Mouse (Mus musculus): ENCODE results near the gene Ppp6r1. TPM values are rescaled to one million over a fixed set of nuclear protein-coding genes. Genes with fewer than 3 reads are reported as not detected.
"Not testable (repeated sequence)": the region's sequence is repeated elsewhere in the genome, so short reads cannot be mapped to it uniquely, and the experiment has no call there.

Gene Ppp6r1
- polyA plus RNA-seq, 1 experiment from 2014 or later, result 13.9 TPM

GRCm38 (mm10) chr7:4608002-4608401 lies 50.8 kb downstream of the Ppp6r1 start:
- H3K4me3 ChIP-seq, result no peak overlapping the region

GRCm38 (mm10) chr7:4603873-4604272 lies 54.9 kb downstream of the Ppp6r1 start, which contains the start of gene Ptprh:
Gene Ptprh (minus strand): TSS chr7:4604041.
- Histone ChIP-seq H3K36me3 (no peaks in the 10 kb centered on the region), H3K4me3 (no peak within 1 kb of the TSS), H3K9me3 (no peaks in the 10 kb centered on the region), H3K27me3 (replicated peaks) (no peaks in the 10 kb centered on the region), H3K4me2 (replicated peaks) (no peak within 1 kb of the TSS), H3K27ac (no peak within 1 kb of the TSS), H3K4me1 (no peaks in the 10 kb centered on the region), H3K9ac (no peak within 1 kb of the TSS)
- WGBS, result 82% methylated on average over 6 of the region's 6 CpGs
- ATAC-seq (ENCODE audit: low FRiP score, low read depth), result no peak

More at GRCm38 (mm10) chr7:4608002-4608401, 50.8 kb downstream of the Ppp6r1 start:
- no peak overlapping the region for H3K9ac ChIP-seq
- no peak for ATAC-seq (ENCODE audit: low FRiP score, low read depth)
- no peaks in the 10 kb centered on the region for H3K36me3 ChIP-seq
- H3K27ac ChIP-seq, result no peak overlapping the region
- 55% methylated on average over 5 of the region's 5 CpGs for WGBS
- no peak overlapping the region for H3K4me2 ChIP-seq (replicated peaks)
- H3K4me1 ChIP-seq, result no peaks in the 10 kb centered on the region
- H3K9me3 ChIP-seq, result no peaks in the 10 kb centered on the region
- no peaks in the 10 kb centered on the region for H3K27me3 ChIP-seq (replicated peaks)

- Histone ChIP-seq H3K36me3 (no peaks in the 10 kb centered on the region), H3K4me2 (replicated peaks) (no peak overlapping the region), H3K27me3 (replicated peaks) (no peaks in the 10 kb centered on the region), H3K4me3 (no peak overlapping the region), H3K9ac (no peak overlapping the region), H3K27ac (no peak overlapping the region), H3K4me1 (no peaks in the 10 kb centered on the region), H3K9me3 (no peaks in the 10 kb centered on the region)
- 90% methylated on average over 6 of the region's 6 CpGs for WGBS
- no peak for ATAC-seq (ENCODE audit: low FRiP score, low read depth)
These were observed 55.9 kb downstream of the Ppp6r1 start for GRCm38 (mm10) chr7:4602969-4603368.

- H3K27ac ChIP-seq; H3K27me3 ChIP-seq (replicated peaks); H3K36me3 ChIP-seq; H3K4me3 ChIP-seq; H3K9ac ChIP-seq; ATAC-seq (ENCODE audit: low FRiP score, low read depth); H3K9me3 ChIP-seq; H3K4me2 ChIP-seq (replicated peaks); H3K4me1 ChIP-seq: not testable (repeated sequence)
- 78% methylated on average over 4 of the region's 4 CpGs for WGBS
These were observed 61.8 kb downstream of the Ppp6r1 start for GRCm38 (mm10) chr7:4597046-4597445.

Other genes starting within 250 kb of the Ppp6r1 start
- 29.0 and 29.8 TPM in 2 replicates for gene Rdh13, start 213.4 kb downstream of the Ppp6r1 start, polyA plus RNA-seq (2016; fragmentation: Nextera tagmentation; extraction: Ambion mirVana)
- 8.7 and 8.9 TPM in 2 replicates for gene Eps8l1, start 198.3 kb downstream of the Ppp6r1 start, polyA plus RNA-seq (2016; fragmentation: Nextera tagmentation; extraction: Ambion mirVana)
- 61.1 and 72.5 TPM in 2 replicates for gene Ppp1r12c, start 157.3 kb downstream of the Ppp6r1 start, polyA plus RNA-seq (2016; fragmentation: Nextera tagmentation; extraction: Ambion mirVana)
- gene Tnnt1, start 142.6 kb downstream of the Ppp6r1 start, polyA plus RNA-seq (2016; fragmentation: Nextera tagmentation; extraction: Ambion mirVana), result 58.1 and 75.1 TPM in 2 replicates
- 2.8 and 2.9 TPM in 2 replicates for gene Tnni3, start 134.8 kb downstream of the Ppp6r1 start, polyA plus RNA-seq (2016; fragmentation: Nextera tagmentation; extraction: Ambion mirVana)
- 1.2 and 1.7 TPM in 2 replicates for gene Dnaaf3, start 126.6 kb downstream of the Ppp6r1 start, polyA plus RNA-seq (2016; fragmentation: Nextera tagmentation; extraction: Ambion mirVana)
- gene Syt5, start 111.5 kb downstream of the Ppp6r1 start, polyA plus RNA-seq (2016; fragmentation: Nextera tagmentation; extraction: Ambion mirVana), result 27.9 and 28.6 TPM in 2 replicates
- gene Ptprh, start 55.0 kb downstream of the Ppp6r1 start, polyA plus RNA-seq (2016; fragmentation: Nextera tagmentation; extraction: Ambion mirVana), result not detected in 2 replicates
- gene Tmem86b, start 27.6 kb downstream of the Ppp6r1 start, polyA plus RNA-seq (2016; fragmentation: Nextera tagmentation; extraction: Ambion mirVana), result 3.5 and 4.0 TPM in 2 replicates
- gene Hspbp1, start 26.0 kb upstream of the Ppp6r1 start, polyA plus RNA-seq (2016; fragmentation: Nextera tagmentation; extraction: Ambion mirVana), result 119 and 122 TPM in 2 replicates
- gene Brsk1, start 31.6 kb upstream of the Ppp6r1 start, polyA plus RNA-seq (2016; fragmentation: Nextera tagmentation; extraction: Ambion mirVana), result 5.0 and 5.5 TPM in 2 replicates
- 0.11 and 0.14 TPM in 2 replicates for gene Tmem150b, start 66.2 kb upstream of the Ppp6r1 start, polyA plus RNA-seq (2016; fragmentation: Nextera tagmentation; extraction: Ambion mirVana)
- 96.5 and 98.5 TPM in 2 replicates for gene Kmt5c, start 81.1 kb upstream of the Ppp6r1 start, polyA plus RNA-seq (2016; fragmentation: Nextera tagmentation; extraction: Ambion mirVana)
- 27.3 and 33.4 TPM in 2 replicates for gene Cox6b2, start 94.1 kb upstream of the Ppp6r1 start, polyA plus RNA-seq (2016; fragmentation: Nextera tagmentation; extraction: Ambion mirVana)
- not detected in 2 replicates for gene Fam71e2, start 112.3 kb upstream of the Ppp6r1 start, polyA plus RNA-seq (2016; fragmentation: Nextera tagmentation; extraction: Ambion mirVana)
- gene Il11, start 123.8 kb upstream of the Ppp6r1 start, polyA plus RNA-seq (2016; fragmentation: Nextera tagmentation; extraction: Ambion mirVana), result 0.34 and 0.51 TPM in 2 replicates
- gene Tmem190, start 123.9 kb upstream of the Ppp6r1 start, polyA plus RNA-seq (2016; fragmentation: Nextera tagmentation; extraction: Ambion mirVana), result not detected in 2 replicates
- 2.7 and 3.1 TPM in 2 replicates for gene Tmem238, start 130.6 kb upstream of the Ppp6r1 start, polyA plus RNA-seq (2016; fragmentation: Nextera tagmentation; extraction: Ambion mirVana)
- 311 and 322 TPM in 2 replicates for gene Rpl28, start 133.9 kb upstream of the Ppp6r1 start, polyA plus RNA-seq (2016; fragmentation: Nextera tagmentation; extraction: Ambion mirVana)
- gene Ube2s, start 153.6 kb upstream of the Ppp6r1 start, polyA plus RNA-seq (2016; fragmentation: Nextera tagmentation; extraction: Ambion mirVana), result 380 and 386 TPM in 2 replicates
- 6.0 and 6.5 TPM in 2 replicates for gene Shisa7, start 185.7 kb upstream of the Ppp6r1 start, polyA plus RNA-seq (2016; fragmentation: Nextera tagmentation; extraction: Ambion mirVana)
- 4.8 and 5.4 TPM in 2 replicates for gene Isoc2b, start 211.2 kb upstream of the Ppp6r1 start, polyA plus RNA-seq (2016; fragmentation: Nextera tagmentation; extraction: Ambion mirVana)
- gene Isoc2a, start 218.1 kb upstream of the Ppp6r1 start, polyA plus RNA-seq (2016; fragmentation: Nextera tagmentation; extraction: Ambion mirVana), result 0.91 and 0.93 TPM in 2 replicates
- 0.29 TPM in 1 of 2 replicates, not detected in the other for gene Gm36210, start 247.5 kb upstream of the Ppp6r1 start, polyA plus RNA-seq (2016; fragmentation: Nextera tagmentation; extraction: Ambion mirVana)

Measured in neural tube, embryonic 12.5 days (tissue).